Mouse (Mus musculus) brain, adult 2 months (tissue): ENCODE data around the gene Pebp1.
A peak's percentile ranks its signal among the peaks of the same experiment; 100 is the strongest.

Experiments used
- DNase-seq: peaks from one replicate; pipeline ENCODE4 v3.0.0; 2011; ENCODE audit warnings: low read depth, low spot score

The Pebp1 gene

DNA sequence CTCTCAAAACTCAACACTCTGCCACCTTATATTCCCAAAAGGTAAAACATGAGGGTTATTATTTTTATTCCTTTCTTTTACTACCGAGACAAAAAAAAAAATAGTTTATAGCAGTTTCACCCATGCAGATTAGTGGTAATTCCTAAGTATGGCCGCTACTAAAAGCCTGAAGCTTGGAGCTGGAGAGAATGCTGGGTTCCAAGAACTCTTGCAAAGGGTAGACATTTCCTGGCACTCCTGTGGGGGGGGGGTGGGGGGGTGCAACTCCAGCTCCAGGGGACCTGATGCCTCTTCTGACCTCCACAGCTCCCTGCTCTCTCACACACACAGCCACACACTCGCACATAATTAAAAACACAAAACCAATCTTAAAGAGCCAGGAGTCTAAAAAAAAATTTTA lies 1.1 kb downstream of the Pebp1 start:
- DNase-seq = no peak

DNA sequence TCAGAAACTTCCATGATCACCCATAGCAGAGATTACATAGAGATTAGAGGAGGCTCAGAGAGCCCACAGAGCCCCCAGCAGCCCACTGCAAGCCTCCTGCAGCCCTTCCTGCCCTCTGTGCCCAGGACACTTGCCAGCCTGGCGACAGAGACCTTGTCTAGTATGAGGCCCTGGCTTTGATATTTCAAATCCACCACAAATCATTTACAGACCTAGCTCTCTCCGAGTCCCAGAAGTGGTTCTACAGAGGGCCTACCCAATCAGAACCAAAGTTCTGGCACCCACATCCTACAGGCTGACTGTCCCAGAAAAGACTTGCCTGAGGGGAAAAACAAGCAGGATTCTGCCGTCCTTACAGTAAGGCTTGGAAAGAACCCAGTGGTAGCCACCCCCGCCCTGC lies 2.2 kb downstream of the Pebp1 start:
- no peak for DNase-seq

DNA sequence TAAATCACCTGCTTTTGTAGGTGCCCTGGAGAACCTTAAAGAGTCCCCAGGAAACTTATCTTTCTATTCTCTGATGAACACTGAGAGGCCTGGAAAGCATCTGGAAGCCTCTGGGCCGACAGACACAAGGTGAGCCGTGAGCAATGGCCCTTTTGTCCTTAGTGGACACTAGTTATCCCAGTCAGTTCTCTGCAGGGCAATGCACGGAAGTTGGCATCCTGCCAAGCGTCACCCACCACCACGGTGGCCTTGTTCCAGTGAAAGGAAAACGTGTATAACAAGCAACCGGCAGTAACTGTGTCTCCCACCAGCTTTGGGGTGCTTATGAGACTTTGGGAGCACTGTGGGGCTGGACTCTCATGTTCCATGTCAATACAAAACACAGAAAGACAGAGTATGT lies 2.7 kb downstream of the Pebp1 start:
- DNase-seq = no peak

DNA sequence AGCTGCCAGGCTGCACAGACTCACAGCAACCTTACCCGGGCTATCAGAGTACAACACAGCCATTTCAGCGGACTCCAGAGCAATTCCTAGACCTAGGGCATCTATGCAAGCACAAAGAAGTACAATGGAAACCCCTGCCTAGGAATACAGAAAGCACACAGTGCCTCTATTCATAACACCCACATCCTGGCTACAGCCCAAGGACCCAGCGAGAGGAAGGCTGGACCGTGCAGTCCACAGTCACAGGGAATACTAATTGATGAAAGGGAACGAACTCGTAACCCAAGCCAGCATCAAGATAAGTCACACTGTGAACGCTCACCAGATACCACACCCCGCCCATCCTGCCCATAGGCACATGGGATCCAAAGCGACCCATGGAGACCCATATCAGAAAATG lies 3.4 kb downstream of the Pebp1 start:
- peak; percentile 80 for DNase-seq

DNA sequence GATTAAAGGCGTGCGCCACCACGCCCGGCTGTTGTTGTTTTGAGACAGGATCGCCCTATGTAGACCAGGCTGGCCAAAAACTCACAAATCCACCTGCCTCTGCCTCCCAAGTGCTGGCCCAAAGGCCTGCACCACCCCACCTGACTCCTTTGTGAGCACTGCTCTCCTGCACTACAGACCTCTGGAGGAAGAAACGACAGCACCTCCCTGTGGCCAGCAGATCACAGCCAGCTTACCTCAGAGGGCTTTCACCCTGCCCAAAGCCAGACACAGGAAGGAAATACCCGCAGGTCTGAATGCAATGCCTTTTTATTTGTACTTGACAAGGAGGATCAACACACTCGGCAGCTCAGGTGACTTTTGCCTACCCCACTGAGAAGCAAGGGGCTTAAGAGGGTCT lies 5.1 kb downstream of the Pebp1 start:
- no peak for DNase-seq

DNA sequence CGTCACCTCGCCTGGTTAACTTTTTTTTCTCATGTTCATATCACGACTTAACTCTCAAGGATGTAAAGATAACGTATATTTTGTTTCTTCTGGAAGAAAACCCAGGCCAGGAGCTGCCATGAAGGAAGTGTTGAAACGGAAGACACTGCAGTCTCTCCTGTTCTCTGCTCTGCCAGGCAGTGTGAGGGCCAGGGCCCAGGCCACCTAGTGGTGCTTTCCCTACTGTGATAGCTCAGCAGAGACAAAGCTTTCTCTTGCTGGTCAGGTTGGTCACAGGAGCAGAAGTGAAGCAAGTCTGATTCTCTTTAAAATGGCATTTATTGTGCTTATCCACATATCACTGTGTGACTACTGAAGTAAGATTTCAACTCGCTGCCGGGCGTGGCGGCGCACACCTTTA lies 5.9 kb downstream of the Pebp1 start:
- DNase-seq = no peak

DNA sequence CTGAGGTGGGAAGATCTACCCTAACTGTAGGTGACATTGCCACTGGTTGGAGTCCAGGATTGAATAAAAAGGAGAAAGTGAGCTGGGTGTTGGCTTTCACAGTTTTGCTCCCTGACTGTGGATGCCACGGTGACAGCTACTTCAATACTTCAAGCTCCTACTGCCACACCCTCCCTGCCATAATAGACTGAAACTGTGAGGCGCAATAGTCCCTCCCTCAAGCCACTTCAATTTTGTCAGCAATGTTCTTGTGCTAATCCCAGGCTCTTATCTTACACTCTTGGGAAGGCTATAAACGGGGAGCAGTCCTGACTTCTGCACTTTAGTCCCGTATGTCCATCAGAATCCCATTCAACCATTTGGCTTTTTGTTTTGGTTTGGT lies 7.8 kb downstream of the Pebp1 start:
- DNase-seq = no peak

DNA sequence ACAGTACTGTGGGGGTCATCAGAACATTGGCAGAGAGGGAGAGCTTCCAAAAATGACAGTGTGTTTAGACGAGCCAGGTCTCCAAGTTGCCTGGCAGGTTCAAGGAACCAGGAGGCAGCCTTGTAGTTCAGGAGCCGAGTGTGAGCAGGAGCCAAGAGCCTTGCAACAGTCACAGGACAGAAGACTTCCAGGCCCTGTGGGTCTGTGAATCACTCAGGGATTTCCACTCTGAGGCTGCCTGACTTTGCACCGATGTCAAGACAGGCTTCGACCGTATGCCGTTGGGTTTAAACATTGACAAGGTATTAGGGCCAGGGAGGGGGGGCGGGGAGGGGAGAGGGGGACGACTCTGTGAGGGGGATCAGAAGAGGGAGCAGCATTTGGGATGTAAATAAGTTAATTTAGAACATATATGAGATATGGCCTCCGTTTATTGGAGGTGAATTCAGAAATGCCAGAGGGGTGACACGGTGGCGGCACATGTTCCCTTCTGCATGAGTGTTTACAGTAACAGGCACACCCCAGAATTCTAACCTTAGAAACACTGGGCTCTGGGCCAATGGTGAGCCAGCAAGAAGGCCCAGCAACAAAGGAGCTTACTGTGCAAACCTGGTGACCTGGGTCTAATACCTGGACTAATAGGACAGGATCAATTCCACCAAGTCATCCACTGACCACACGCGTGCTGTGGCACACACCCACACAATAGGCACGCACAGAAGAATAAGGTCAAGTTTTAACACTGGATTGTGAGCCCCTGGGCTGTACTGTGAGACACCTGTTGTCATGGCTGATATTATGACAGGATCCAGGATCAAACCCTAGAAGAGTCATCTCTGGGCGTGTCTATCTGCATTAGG lies 8.4 kb downstream of the Pebp1 start:
- no peak for DNase-seq

DNA sequence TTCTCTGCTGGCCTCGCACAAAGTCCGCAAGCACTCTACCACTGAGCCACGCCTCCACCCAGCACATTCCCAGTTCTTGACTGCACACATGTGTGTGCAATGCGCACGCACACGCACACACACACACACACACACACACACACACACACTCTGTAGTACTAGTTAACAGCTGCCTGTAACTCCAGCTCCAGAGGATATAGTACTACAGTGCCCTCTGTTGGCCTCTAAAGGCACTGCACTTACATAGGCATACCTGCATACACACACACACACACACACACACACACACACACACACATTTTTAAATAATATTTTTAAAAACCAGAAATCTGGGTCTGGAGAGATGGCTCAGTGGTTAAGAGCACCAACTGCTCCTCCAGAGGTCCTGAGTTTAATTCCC lies 9.6 kb downstream of the Pebp1 start:
- DNase-seq = no peak

DNA sequence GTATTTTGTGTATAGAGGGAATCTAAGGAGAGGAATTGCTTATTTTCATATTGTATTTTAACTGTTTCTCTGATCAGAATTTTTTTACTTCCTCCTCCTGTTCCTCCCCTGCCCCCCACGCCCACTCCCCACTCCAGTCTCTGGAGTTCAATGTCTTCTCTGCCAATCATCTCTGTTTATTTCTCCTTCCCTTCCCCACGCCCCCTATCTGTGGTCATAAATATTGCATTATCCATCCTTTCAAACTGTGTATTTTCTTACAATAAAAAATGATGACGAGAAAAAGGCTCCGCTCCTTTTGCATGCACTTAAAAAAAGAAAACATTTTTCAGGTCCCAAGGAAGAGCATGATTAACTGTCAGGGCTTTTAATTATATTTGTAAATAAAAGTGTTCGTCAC lies 12.6 kb downstream of the Pebp1 start:
- no peak for DNase-seq

DNA sequence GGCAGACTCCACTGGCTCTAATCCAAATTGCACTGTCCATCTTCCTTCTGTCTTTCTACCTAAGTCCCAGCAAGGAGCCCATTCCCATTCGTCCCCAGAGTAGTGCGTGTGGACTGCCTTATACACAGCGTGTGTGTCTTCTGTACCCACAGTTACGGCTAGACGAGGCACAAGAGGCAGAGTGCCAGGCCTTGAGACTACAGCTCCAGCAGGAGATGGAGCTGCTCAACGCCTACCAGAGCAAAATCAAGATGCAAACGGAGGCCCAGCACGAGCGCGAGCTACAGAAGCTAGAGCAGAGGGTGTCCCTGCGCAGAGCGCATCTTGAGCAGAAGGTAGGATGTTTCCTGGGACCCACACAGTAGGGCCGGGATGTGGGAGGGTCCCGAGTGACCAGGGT lies 15.5 kb downstream of the Pebp1 start:
- peak; percentile 89 for DNase-seq

DNA sequence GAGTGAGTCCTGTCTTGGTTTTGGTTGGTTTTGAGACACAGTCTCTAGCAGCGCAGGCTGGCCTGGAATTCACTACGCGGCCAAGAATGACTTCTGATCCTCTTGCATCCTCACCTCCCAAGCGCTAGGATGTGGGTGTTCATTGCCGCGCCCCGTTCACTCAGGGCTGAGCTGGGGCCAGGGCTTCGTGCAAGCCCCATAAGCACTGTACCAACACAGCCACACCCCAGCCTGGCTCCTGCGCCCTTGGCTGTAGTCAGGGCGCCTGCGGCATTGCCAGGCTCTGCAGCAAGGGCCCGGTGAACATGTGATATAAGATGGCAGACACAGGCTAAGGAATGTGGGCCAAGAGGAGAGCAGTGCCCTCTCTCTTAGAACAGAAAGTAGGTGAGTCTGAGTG lies 18.0 kb downstream of the Pebp1 start:
- DNase-seq = no peak

DNA sequence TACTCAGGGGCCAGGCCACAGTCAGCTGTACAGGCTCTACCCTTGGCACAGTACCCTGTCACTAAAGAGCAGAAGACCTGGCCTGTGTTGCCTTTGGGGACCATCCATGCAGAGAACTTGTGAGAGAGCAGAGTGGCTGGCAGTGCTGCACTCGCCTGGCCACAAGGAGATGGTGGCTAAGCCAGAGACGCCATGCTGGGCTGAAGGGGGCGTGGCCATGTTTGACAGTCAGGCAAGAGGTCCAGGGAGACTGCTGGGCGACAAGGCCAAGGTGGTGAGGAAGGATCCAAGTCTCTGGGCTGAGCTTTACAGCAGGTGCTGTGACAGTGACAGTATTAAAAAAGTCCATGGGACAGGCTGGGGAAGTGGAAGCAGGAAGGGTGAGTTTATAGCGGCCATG lies 18.7 kb downstream of the Pebp1 start:
- peak; percentile 47 for DNase-seq

DNA sequence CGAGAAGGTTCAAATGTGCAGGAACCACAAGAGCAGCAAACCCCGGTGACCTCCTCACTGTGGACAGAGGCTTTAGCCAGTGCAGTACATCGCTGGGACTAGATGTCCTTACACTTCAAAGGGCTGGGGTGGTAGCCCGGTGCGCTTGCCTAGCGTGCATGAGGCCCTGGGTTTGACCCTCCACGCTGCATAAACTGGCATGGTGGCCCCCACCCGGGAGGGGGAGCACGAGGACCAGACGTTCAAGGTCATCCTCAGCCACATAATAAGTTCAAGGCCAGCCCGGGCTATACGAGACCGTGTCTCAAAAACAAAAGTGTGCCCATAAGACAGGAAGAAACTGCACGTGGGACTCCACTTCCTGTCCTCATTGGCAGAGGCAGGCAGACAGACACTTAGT lies 19.5 kb downstream of the Pebp1 start:
- DNase-seq = no peak

DNA sequence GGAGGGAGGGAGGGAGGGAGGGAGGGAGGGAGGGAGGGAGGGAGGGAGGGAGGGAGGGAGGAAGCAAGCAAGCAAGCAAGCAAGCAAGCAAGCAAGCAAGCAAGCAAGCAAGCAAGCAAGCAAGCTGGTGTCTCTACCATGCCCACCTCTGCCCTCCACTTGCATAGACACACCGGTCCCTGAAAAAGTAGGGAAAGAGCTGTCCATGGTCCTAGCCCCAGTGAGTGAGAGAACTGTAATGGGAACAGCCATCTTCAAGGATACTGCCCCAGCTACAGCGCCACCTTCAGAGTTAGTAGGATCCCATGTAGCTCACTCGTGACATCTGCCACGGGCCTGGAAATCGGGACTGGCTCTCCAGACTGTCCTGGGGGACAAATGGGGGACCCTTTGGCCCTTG lies 22.7 kb downstream of the Pebp1 start:
- DNase-seq = no peak

DNA sequence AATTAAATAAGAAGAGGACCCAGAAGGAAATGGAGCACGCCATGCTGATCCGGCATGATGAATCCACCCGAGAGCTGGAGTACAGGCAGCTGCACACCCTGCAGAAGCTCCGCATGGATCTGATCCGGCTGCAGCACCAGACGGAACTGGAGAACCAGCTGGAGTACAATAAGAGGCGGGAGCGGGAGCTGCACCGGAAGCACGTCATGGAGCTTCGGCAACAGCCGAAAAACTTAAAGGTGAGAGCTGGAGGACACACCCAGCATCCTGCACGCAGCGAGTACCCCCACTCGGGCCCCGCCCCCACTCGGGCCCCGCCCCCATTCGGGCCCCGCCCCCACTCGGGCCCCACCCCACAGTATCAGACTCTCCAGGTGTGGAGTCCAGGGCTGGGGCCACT lies 23.9 kb downstream of the Pebp1 start:
- DNase-seq = no peak

DNA sequence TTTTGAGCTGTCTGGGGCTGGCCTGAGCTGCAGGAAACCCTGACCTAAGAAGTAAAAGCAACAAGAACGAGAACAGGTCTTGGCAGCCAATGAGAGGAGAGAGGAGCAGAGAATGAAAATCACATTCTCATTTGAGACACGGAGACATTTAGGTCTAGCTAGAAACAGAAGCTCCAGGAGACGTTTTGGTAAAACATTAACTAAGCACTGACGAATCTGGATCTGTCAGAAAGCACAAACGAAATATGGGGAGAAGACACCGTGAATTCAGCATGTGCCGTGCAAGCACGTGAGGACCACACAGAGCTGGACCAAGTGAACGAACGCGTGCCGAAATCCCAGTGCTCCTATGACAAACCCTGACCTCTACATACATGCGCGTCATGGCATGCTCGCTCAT lies 29.1 kb downstream of the Pebp1 start:
- DNase-seq = no peak

DNA sequence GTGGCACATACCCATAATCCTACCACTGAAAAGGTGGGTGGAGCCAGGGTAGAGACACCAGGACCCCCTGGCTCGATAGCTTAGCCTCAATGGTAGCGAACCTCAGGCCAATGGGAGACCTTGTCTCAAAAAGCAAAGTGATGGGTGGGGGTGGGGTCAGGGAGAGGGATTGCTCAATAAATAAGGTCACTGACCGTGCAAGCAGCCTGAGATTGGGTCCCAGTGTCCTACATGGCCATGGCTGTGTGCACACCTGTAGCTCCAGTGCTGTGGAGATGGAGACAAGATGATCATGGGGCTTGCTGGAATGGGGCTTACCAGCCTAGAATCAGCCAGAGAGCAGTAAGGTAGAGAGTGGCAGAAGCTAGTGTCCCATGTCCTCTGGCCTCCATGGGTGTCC lies 35.7 kb downstream of the Pebp1 start:
- no peak for DNase-seq

DNA sequence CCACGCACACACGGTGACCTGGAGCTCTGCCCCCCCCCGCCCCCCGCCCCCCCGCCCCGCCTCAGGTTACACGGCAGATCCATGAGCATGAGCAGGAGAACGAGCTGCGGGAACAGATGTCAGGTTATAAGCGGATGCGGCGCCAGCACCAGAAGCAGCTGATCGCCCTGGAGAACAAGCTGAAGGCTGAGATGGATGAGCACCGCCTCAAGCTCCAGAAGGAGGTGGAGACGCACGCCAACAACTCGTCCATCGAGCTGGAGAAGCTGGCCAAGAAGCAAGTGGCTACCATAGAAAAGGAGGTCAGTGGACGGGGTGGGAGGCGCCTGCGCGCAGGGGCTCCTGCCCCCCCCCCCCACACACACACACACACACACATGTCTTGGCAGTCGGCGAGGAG lies 36.6 kb downstream of the Pebp1 start:
- peak; percentile 79 for DNase-seq

DNA sequence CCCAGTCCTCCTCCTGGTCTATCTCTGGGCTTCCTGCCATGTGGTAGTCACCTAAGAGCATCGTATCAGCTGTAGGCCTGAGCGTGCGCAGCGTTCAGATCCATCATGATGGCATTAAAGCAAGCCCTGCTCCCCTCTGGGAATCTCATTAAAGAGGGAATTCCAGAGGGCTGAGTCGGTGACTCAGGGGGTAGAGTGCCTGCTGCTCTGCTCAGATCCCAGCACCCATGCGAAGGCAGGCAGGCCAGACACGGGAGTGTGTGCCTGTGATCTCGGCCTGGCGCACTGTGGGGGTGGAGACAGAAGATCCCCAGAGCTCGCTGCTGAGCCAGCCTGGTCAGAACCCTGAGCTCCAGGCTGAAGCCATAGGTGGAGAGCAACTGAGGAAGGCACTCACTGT lies 39.1 kb downstream of the Pebp1 start:
- DNase-seq = peak; percentile 76

DNA sequence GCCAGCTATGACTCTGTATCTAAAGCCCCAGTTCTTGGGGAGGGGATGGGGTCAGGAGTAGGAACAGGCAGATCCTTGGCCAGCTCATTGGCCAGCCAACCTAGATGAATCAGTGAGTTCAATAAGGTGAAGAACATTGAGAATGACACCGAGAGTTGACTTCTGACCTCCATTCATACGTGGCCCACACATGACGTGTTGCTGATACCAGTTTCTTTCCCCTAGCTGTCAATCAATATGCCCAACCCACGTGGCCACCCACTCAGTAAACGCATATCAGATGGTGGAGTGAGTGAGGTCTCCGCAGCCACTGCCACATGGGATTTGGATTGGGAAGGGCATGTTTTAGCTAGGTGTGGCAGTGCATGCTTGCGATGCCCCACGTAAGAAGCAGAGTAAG lies 42.3 kb downstream of the Pebp1 start:
- DNase-seq = no peak

DNA sequence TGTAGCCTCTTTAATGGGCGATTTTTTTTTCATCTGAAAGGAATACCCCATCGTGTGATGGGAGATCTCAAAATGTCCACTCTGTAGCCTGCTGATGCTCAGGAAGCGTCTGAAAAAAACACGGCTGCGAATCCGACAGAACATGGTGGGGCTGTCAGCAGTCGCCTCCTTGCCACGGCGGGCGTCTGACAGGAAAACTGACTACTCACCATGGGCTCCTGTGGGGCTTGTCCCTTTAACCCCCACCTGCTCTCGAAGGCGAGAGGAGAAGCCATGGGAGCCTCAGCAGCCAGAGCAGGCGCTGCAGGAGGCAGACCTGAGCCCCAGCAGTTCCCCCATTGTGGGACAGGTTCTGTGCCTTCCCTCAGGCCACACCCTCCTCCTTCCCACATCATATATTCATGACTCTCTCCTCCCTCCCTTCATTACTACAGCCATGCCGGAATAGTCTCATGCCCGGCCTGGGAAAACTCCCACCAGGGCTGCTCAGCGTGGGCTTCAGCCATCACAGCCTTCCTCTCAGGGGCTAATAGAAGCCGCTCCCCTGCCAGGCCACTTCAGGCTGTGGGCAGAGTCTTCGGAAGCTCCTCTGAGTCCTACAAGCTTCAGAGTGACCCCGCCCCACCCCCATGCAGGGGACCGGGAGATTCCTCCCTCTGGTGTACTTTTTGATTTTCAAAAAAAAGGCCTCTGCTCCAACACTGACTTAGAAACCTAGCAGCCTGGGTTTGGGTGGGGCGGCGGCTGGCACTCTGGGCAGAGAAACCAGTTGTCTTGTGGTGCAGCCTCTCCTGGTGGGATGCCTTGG lies 44.5 kb downstream of the Pebp1 start:
- DNase-seq = peak; percentile 75

DNA sequence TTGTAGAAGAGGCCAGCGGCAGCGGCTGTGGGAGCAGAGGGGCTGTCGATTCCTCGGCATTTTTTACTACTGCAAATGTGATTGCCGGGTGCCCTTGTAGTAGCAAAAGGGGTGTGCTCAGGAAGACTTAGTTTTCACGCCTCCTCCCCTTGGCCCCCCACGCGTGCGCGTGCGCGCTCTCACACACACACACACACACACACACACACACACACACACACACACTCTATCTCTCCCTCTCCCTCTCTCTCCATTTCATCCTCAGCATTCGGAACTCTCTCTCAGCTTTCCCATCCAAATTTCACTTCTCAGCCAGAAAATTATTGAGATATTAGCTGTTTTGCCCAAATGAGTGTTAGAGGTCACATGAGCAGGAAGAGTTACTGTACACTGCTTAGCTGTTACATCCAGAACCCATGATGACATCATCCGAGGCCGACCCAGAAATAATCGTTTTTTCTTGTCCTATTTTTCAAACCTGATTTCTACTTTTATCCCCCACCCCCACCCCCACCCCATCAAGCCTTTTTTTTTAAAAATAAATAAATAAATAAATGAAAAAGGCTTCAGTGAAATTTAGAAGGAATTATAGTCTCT lies 45.4 kb downstream of the Pebp1 start:
- DNase-seq = peak; percentile 91
